Mouse (Mus musculus): ENCODE measurements around the gene Slc16a5.
"Not testable (repeated sequence)": the region's sequence is repeated elsewhere in the genome, so short reads cannot be mapped to it uniquely, and the experiment has no call there.

The Slc16a5 gene

DNA sequence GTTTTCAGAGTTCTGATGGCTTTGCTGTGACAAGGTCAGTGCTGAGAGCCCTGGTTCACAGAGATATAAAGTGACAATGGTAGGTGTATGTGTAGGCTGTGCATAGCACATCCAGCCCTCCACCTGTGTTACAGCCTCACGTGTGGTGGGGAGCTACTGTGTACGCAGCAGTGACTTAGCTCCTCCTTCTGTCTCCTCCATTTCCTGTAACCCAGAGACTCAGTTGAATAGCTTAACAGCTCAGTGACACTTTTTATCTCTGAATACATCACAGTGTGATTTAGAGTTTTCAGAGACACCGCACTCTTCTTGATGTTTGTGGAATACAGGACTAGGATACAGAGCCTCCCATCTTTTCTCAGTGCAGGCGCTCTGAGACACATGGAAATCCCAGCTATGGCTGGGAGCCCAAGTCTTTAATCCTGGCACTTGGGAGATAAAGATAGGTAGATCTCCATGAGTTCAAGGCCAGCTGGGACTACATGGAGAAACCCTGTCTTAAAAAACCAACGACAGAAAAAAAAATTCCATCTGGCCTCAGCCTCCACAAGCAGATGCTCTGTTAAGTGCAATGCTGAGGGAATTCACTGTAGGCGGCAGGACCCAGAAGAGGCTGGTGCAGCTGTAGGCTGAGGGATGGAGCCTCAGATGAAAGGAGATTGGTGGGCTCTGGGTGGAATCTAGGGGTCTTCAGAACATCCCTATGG lies 19.4 kb downstream of the Slc16a5 start:
- DNase-seq (ENCODE audit: low spot score in 2 of 2): no peak

DNA sequence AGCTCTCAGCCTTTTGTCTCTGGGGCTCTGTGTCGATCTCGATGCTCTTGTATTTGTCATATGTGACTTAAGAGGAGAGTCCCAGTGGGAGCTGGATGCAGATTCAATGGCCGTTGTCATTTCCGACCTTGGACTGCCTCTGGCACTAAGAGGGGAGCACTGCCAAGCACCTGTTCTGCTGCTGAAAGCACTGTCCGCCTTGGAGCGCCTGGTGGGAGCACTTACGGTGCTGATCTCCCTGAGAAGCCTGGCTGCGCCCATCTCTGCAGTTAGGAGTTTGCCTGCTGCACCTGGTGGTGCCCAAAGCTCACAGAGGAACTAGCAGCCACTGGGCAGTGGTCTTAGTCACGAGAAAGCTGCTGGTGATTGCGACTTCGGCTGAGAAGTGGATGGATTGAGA lies 21.0 kb downstream of the Slc16a5 start:
- DNase-seq (ENCODE audit: low spot score in 2 of 2): no peak

DNA sequence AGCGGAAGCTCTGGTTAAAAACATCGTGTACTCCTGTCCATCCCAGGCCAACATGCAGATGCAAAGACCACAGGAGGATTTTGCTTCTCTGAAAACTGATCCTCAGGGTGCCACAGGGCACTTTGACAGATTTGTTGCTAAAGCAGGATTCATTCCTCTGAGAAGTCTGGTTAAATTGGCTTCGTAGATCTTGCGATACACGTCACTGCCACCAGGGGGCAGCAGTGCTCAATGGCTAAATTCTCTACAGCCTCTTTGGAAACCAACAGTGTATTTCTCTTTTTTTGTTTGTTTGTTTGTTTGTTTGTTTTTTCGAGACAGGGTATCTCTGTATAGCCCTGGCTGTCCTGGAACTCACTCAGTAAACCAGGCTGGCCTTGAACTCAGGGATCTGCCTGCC lies 21.5 kb downstream of the Slc16a5 start:
- DNase-seq (ENCODE audit: low spot score in 2 of 2): peak; percentile 80 to 81

DNA sequence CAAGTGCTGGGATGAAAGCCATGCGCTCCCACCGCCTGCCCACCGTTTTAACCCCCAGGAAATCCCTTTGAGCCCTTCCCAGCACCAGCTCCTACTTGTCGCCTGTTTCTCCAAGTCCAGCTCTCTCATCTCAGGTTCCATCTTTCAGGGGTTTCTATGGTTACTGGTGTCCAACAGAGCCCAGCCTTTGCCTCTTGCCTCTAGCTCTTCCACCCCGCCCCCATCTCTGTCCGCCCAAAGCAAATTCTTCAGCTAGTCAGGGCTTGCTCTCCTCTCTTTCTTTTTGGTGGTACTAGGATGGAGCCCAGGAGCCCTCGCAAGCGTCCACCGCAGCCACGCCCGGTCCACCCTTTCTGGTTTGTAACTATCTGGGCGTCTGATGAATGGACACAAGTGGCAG lies 22.9 kb downstream of the Slc16a5 start:
- DNase-seq (ENCODE audit: low spot score in 2 of 2): no peak

DNA sequence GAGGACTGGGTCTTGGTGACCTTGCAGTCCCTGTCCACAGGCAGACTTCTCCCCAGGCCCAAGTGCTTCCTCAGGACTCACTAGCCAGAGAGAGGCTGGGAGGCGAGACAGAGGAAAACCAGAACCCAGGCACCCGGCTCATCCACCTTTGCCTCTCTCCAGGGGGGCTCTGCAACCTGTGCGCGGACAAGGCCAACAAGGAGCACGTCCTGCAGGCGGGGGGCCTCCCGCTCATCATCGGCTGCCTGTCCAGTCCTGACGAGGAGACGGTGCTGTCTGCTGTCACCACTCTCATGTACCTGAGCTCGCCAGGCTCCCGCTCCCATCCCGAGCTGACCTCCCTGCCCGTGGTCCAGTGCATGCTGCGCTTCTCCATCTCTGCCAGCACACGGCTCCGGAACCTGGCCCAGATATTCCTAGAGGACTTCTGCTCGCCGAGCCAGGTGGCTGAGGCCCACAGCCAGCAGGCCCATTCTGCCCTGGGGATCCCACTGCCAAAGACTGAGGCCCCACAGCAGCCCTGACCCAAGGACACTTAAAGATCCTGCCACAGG lies 26.4 kb downstream of the Slc16a5 start:
- no peak for DNase-seq (ENCODE audit: low spot score in 2 of 2)

- no peak for DNase-seq (ENCODE audit: low spot score in 2 of 2)
Measured at GRCm38 (mm10) chr11:115490441-115491355, 28.4 kb downstream of the Slc16a5 start.

GRCm38 (mm10) chr11:115491356-115492083 lies 29.2 kb downstream of the Slc16a5 start, which contains the start of gene Nt5c:
TSS of gene Nt5c (minus strand) at chr11:115491862.
- peak; percentile 64 to 69 for DNase-seq (ENCODE audit: low spot score in 2 of 2)

DNA sequence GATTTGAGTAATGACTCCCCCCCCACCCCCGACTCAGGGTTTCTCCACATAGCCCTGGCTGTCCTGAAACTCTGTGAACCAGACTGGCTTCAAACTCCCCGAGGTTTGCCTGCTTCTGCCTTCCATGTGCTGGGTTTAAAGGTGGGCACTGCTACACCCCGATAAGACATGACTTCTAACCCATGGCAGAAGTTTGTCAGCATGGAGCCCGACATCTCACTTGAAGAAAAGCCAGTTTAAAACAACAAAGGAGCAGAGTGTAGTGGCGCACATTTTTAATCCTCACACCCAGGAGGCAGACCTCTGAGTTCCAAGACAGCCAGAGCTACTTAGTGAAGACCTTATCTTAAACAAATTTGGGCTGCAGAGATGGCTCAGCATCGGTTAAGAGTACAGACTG lies 30.1 kb downstream of the Slc16a5 start:
- DNase-seq (ENCODE audit: low spot score in 2 of 2): no peak

DNA sequence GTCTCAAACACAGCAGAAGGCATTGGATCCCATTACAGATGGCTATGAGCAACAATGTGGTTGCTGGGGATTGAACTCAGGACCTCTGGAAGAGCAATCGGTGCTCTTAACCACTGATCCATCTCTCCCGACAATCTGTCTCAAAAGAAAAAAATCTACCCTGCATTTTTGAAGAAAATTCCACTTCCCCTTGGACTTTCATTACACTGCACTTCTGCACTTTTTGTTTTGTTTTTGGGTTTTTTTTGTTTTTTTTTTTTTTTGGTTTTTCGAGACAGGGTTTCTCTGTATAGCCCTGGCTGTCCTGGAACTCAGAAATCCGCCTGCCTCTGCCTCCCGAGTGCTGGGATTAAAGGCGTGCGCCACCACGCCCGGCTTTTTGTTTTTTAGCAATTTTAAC lies 34.3 kb downstream of the Slc16a5 start:
- DNase-seq (ENCODE audit: low spot score in 2 of 2): not testable (repeated sequence)

DNA sequence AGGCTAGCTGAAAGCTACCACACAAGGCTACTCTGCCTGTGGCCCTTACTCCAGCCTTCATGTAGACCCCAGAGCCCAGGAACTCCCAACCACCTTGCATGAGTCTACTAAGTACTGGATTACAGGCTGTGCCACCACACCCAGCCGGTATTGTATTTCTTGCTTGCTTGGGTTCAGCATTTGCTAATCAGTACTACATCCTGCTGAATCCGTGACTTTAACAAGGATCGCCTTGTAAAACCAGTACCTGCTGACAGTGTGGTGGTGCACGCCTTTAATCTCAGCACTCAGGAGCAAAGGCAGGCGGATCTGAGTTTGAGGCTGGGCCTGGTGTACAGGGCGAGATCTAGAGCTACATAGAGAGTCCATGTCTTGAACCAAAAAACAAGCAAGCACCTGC lies 40.4 kb downstream of the Slc16a5 start:
- DNase-seq (ENCODE audit: low spot score in 2 of 2): no peak

DNA sequence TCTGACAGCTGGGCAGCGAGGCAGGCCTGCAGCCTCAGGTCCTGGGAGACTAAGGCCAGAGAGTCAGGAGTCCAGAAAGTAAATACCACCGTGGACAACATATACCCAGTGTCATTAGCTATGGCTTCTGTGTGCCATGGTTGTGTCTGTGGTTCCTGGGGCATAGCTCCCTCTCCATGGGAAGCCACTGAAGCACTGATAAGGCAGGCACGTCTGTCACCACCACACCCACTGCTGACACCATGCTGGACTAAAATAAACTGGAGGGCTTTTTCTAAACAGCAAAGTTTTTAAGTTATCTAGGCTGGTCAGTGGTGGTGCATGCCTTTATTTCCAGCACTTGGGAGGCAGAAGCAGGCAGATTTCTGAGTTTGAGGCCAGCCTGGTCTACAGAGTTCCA lies 44.3 kb downstream of the Slc16a5 start:
- no peak for DNase-seq (ENCODE audit: low spot score in 2 of 2)

DNA sequence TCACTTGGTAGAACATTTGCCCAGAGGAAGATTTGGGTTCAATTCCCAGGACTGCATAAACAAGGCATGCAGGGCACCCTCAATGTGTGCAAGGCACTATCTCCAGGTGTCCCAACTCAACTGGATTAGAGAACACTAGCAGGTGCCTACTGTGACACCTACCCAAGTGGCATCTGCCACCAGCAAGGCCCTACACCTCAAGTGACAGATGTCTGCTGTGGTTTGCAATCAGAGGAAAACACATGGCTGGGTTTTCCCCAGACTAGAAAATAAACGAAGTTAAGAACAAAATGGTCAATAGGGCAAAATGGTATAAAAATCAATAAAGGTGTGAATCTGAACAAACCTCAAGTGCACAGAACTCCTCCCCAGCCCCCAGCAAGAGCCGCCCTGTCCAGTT lies 45.8 kb downstream of the Slc16a5 start:
- DNase-seq (ENCODE audit: low spot score in 2 of 2): no peak

DNA sequence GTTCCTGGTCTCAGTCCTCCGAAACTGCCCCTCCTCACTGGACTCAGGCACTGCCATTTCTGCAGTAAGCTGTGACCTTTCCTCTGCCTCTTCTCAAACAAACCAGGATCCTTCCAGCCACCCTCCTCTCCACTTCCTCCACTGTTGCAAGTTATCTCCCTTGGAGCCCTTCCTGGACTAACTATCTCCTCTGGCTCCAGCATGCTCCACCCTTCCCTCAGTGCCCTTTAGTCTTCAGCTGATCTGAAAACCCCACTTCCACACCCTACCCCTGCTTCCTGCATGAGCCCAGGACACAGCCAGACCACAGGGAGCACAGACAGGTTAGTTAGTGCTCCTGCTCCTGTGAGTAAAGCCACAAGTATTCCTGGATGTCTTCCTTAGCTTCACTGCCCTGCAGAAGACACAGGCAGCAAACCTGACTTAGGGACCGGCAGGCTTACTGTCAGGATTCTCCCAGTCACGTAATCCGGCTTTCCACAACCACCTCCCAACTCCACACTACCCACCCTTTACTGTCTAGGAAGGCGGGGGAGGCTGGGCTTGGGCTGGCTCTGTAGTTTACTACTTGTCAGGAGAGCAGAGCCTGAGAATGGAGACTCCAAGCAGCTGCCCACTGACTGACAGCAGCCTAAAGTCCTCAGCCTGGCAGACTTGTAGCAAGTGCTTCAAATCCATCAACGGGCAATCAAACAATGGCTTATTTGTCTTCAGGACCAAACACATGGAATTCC lies 47.7 kb downstream of the Slc16a5 start:
- no peak for DNase-seq (ENCODE audit: low spot score in 2 of 2)

DNA sequence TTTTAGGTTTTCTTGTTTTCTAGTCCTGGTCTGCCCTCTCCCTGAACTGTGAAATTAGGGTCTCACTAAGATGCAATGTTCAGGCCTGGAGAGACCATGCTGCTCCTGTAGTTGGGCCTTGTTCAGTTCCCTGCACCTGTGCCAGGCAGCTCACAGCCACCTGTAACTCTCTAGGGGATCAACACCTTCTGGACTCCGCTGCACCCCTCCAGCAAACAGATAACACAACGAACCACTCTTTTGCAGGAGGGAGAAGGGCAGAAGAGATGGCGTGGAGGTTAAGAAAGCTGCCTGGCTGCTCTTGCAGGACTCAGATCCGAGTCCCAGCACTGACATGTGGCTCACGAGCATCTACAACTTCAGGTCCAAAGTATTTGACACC lies 48.2 kb downstream of the Slc16a5 start:
- DNase-seq (ENCODE audit: low spot score in 2 of 2): no peak

GRCm38 (mm10) chr11:115511121-115511520 lies 48.8 kb downstream of the Slc16a5 start:
- no peak for DNase-seq (ENCODE audit: low spot score in 2 of 2)

DNA sequence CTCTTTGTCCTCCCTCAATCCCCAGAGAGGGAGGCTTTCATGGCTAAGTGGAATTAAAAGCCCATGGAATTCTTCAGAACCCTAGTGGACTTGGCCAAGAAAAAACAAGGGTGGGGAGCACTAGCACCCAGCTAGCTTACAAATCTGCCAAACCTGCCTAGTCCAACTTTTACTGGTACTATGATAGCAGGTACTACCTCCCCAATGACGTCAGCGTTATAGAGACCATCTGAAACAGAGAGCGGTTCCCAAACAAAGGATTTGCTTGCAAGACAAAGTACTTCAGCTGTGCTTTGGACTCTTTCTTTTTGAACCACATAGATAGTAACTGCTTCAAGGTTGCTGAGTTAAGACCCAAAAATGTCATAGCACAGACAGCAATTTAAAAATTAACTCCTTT lies 49.7 kb downstream of the Slc16a5 start:
- DNase-seq (ENCODE audit: low spot score in 2 of 2): no peak

GRCm38 (mm10) chr11:115512407-115513183 lies 50.3 kb downstream of the Slc16a5 start:
- no peak for DNase-seq (ENCODE audit: low spot score in 2 of 2)

GRCm38 (mm10) chr11:115513271-115514237 lies 51.3 kb downstream of the Slc16a5 start:
- DNase-seq (ENCODE audit: low spot score in 2 of 2): no peak

DNA sequence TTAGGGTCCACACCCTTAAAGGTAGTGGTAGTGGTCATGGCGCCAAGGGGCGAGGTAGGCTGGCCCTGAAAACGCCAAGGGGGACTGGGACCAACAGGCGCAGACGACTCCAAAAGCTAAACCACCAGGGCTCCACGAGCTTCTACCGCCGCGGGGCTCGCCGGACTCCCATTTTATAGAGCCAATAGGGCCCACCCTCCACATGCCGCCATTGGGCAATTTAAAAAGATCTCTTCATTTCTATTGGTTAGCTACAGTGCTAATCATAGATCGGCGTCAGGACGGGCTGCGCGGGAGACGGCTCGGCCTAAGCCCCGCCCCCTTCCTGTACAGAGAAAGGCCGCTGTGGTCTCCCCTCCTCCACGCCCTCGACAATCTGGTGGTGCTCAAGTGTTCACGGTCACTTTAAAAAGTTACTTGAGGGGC lies 52.0 kb downstream of the Slc16a5 start, which contains the start of gene Jpt1:
Gene Jpt1 (minus strand): TSS at position 150 of the 426 bp plus-strand sequence.
- DNase-seq (ENCODE audit: low spot score in 2 of 2): peak; percentile 95 to 96

All from frontal cortex, postnatal 25 days (tissue).